Mouse (Mus musculus) embryonic facial prominence, embryonic 11.5 days (tissue): Measurements from ENCODE around the gene Foxe1. TPM values are rescaled to one million over a fixed set of nuclear protein-coding genes. Genes with fewer than 3 reads are reported as not detected.
A peak's percentile ranks its signal among the peaks of the same experiment; 100 is the strongest.

ENCODE experiments used
- ATAC-seq: fragments of 200-750 bp; cut with Nextera tagmentation; replicated peaks from 2 replicates; pipeline ENCODE4 v1.8.0; 2017; ENCODE audit warnings: low read depth; ENCODE audit not compliant: insufficient number of reproducible peaks, low FRiP score, low TSS enrichment
- DNase-seq: peaks from one replicate; pipeline ENCODE4 v3.0.0-alpha.2; 2015; ENCODE audit warnings: low spot score
- H3K27ac ChIP-seq: fragments of 300-500 bp; sonication (generic); replicated peaks from 2 replicates; pipeline ENCODE4 v1.5.1; 2014; ENCODE audit warnings: mild to moderate bottlenecking, low read depth, low read length, control low read depth
- H3K27me3 ChIP-seq: fragments of 300-500 bp; sonication (generic); 2 replicates; pipeline ENCODE4 v1.6.1; 2014; ENCODE audit warnings: mild to moderate bottlenecking, low read length, moderate library complexity, mixed read lengths; ENCODE audit not compliant: control insufficient read depth, insufficient read depth
- H3K36me3 ChIP-seq: fragments of 300-500 bp; sonication (generic); replicated peaks from 2 replicates; pipeline ENCODE4 v1.6.1; 2014; ENCODE audit warnings: low read depth, mild to moderate bottlenecking, low read length, moderate library complexity, mixed read lengths; ENCODE audit not compliant: control insufficient read depth, insufficient read depth
- H3K4me1 ChIP-seq: fragments of 300-500 bp; sonication (generic); 2 replicates; pipeline ENCODE4 v1.6.1; 2014; ENCODE audit warnings: low read length, mixed read lengths; ENCODE audit not compliant: control insufficient read depth, insufficient read depth
- H3K4me2 ChIP-seq: fragments of 300-500 bp; sonication (generic); 2 replicates; pipeline ENCODE4 v1.6.1; 2014; ENCODE audit warnings: low read depth, mild to moderate bottlenecking, control low read depth, low read length, moderate library complexity
- H3K4me3 ChIP-seq: fragments of 300-500 bp; sonication (generic); 2 replicates; pipeline ENCODE4 v1.5.1; 2014; ENCODE audit warnings: low read depth, low read length, control low read depth
- H3K9ac ChIP-seq: fragments of 300-500 bp; sonication (generic); replicated peaks from 2 replicates; pipeline ENCODE4 v1.6.1; 2014; ENCODE audit warnings: mild to moderate bottlenecking, control low read depth, low read length
- H3K9me3 ChIP-seq: fragments of 300-500 bp; sonication (generic); replicated peaks from 2 replicates; pipeline ENCODE4 v1.6.1; 2016; ENCODE audit warnings: mild to moderate bottlenecking, low read length, inconsistent platforms, mixed read lengths; ENCODE audit not compliant: control insufficient read depth
- WGBS: fragments of 180-500 bp; shearing (Covaris S2); extraction: QIAGEN DNeasy Blood & Tissue Kit; methylation state at CpG from one replicate; pipeline ENCODE4 v1.1.7; 2014; 5-methylcytosine and 5-hydroxymethylcytosine counted together
- polyA plus RNA-seq: library from polyadenylated mRNA; unstranded; fragments of >200 nt; fragmentation: Nextera tagmentation; extraction: Ambion mirVana; gene quantifications from 2 replicates; pipeline ENCODE4 v1.2.1, GENCODE M21; 2014

The Foxe1 gene
- polyA plus RNA-seq, 1 experiment from 2014 or later: 1.5 TPM

DNA sequence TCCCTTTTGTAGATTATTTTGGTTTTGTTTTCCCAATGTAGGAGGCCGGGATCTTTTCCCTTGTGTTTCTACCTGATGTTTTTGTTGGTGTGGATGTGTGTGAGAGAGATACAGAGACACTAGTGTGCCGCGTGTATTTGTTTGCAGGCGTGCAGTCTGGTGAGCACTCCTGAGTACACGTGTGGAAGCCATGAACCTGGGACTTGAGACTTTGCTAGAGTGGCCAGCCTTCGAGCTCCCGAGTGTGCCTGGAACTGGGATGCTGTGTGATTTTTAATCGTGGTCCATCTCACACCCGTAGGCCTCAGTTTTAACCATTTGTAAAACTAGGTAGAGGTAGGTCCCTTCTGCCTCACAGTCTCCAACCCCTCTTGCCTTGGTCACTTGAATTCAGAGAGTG lies 5.5 kb downstream of the Foxe1 start:
- Histone ChIP-seq H3K9me3 (no peaks in the 10 kb centered on the region), H3K4me2 (no peak overlapping the region), H3K4me3 (no peak overlapping the region), H3K9ac (no peak overlapping the region), H3K4me1 (peaks cover 2% of the 10 kb centered on the region; the same call in 1 of the 2 replicates), H3K36me3 (no peaks in the 10 kb centered on the region), H3K27ac (no peak overlapping the region), H3K27me3 (peaks cover 51% of the 10 kb centered on the region)
- no peak for DNase-seq
- no peak for ATAC-seq
- WGBS: 24% methylated on average over 9 of the region's 9 CpGs

DNA sequence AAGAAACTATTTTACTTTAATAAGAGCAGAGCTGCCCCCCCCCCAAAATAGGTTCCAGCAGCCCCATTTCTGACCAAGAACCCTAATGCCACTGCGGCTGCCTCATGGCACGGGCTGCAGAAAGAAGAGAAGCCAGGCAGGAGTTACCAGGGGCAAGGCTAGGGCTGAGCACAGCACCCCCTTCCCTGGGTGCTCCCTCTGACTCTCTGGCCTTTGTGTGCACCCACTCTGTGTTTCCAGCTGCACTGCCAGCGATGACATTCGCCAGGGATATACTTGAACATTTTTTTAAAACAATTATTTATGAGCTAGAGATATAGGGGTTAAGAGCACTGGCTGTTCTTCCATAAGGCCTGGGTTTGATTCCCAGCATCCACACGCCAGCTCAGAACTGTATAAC lies 6.1 kb downstream of the Foxe1 start:
- Histone ChIP-seq H3K4me3 (no peak overlapping the region), H3K27ac (no peak overlapping the region), H3K4me2 (no peak overlapping the region), H3K36me3 (no peaks in the 10 kb centered on the region), H3K9ac (no peak overlapping the region), H3K9me3 (no peaks in the 10 kb centered on the region), H3K4me1 (peaks cover 1% of the 10 kb centered on the region; the same call in 1 of the 2 replicates), H3K27me3 (peaks cover 45% of the 10 kb centered on the region)
- no peak for DNase-seq
- ATAC-seq: no peak
- 49% methylated on average over 5 of the region's 5 CpGs for WGBS

DNA sequence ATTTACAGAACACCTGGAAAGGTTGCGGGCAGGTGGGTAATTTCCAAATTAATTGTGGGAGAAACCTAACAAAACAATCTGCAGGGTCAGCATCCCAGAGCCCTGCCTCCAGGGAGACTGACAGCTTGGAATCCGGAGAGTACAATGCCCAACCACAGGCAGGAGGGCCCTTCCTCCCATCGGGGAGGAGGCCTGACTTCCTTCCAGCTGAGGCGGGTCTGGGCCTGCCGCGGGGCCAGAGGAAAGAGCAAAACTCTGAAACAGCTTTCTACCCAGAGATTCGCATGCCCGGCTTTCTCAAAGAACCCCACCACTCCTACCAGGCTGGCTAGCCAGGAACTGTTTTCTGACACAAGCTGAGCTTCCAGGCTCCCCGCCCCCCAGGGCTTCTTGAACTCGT lies 9.6 kb downstream of the Foxe1 start:
- ATAC-seq: no peak
- Histone ChIP-seq H3K4me1 (no peaks in the 10 kb centered on the region), H3K9ac (no peak overlapping the region), H3K4me3 (no peak overlapping the region), H3K36me3 (no peaks in the 10 kb centered on the region), H3K4me2 (no peak overlapping the region), H3K27ac (no peak overlapping the region), H3K27me3 (peaks cover 25% of the 10 kb centered on the region), H3K9me3 (no peaks in the 10 kb centered on the region)
- no peak for DNase-seq
- WGBS: 4% methylated on average over 10 of the region's 10 CpGs

DNA sequence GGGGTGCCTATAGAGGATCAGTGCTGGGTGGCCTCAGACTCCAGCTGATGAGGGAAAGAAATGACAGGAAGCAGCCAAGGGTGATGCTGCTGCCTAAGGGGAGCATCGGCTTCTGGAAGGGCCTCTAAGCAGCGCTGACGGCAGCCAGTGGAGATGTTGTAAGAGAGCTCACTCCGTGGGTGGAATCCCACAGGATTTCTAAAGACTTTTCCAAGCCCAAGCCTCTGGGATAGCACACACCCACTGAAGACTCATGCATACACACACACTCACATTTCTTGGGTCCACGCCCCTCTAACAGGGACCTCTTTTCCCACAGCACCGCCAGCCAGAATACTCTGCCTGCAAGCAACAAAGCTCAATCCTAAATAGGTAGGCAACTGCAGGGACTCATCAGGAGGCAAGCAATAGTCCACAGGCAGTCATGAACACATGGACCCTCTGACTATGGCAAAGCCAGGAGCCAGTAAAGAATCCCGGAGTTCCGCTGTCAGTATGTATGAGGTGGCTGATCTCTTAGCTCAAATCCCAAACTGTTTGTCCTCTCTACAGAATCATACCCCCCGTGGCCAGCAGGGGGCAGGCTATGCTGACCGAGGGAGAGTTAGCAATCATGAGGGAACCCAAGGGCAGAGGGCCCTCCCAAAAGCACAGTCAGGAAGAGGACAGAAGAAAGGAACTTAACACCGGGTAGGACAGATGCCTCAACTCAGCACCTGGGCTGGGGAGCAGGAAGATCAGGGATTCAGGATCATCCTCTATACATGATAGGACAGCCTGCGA lies 13.1 kb downstream of the Foxe1 start:
- WGBS: 39% methylated on average over 12 of the region's 12 CpGs
- no peak for ATAC-seq

DNA sequence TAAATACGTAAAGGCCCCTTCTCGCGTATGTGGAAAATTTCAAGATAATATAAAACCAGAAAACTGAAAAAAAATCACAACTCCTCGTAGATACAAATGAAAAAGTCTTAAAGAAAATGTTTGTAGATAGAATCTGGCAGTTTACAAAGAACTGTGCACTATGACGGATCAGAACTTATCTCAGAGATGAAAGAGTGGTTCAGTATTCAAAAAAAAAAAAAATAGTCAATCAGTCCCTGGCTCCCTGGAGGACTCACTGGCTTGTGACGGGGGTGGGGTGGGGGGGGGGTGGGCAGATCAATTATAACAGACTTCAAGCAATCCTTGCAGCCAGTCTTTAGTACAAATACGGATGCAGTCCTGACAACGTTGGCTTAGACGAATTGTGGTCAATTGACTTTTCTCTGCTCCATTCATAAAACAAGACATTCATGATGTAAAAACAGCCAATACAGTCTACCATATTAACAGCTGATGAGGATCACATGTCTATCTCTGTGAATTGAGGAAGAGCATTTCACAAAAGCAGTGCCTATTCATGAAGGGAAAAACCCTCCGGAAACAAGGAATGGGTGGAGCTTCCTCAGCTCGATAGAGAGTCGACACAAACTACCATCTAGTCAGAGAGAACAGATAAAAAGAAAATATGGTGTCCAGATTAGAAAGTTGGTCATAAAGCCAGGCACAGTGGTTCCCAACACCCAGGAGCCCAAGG lies 16.3 kb downstream of the Foxe1 start:
- H3K4me3 ChIP-seq: no peak overlapping the region
- H3K27me3 ChIP-seq: no peaks in the 10 kb centered on the region
- 78% methylated on average over 12 of the region's 12 CpGs for WGBS
- H3K9ac ChIP-seq: no peak overlapping the region
- ATAC-seq (no peak), DNase-seq (no peak)
- H3K4me2 ChIP-seq: no peak overlapping the region
- no peaks in the 10 kb centered on the region for H3K36me3 ChIP-seq
- no peaks in the 10 kb centered on the region for H3K4me1 ChIP-seq
- no peaks in the 10 kb centered on the region for H3K9me3 ChIP-seq
- no peak overlapping the region for H3K27ac ChIP-seq

More for the DNA sequence above, 13.1 kb downstream of the Foxe1 start:
- Histone ChIP-seq H3K4me3 (no peak overlapping the region), H3K9ac (no peak overlapping the region), H3K9me3 (no peaks in the 10 kb centered on the region), H3K4me1 (no peaks in the 10 kb centered on the region), H3K27ac (no peak overlapping the region), H3K4me2 (no peak overlapping the region), H3K36me3 (no peaks in the 10 kb centered on the region), H3K27me3 (peaks cover 3% of the 10 kb centered on the region; the same call in 1 of the 2 replicates)
- DNase-seq: peak; percentile 71

DNA sequence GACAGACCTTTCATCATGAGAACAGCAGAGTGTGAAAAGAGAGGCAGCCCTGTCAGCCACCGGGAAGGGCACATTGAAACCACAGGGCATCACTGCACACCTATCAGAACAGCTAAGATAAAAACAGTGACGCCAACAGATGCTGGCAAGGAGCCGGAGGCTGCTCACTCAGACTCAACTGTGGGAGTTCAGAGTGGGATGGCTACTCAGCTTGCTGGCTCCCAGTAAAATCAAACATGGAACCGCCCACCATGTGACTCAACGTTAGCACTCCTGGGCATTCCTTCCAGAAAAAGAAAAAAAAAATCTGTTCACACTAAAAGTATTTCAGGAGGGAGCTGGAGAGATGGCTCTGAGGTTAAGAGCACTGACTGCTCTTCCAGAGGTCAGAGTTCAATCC lies 17.8 kb downstream of the Foxe1 start:
- no peaks in the 10 kb centered on the region for H3K9me3 ChIP-seq
- ATAC-seq (no peak), DNase-seq (no peak)
- H3K4me1 ChIP-seq: no peaks in the 10 kb centered on the region
- no peak overlapping the region for H3K27ac ChIP-seq
- H3K27me3 ChIP-seq: peaks cover 2% of the 10 kb centered on the region; the same call in 1 of the 2 replicates
- no peak overlapping the region for H3K9ac ChIP-seq
- WGBS: 71% methylated on average over 5 of the region's 5 CpGs
- no peak overlapping the region for H3K4me3 ChIP-seq
- no peaks in the 10 kb centered on the region for H3K36me3 ChIP-seq
- no peak overlapping the region for H3K4me2 ChIP-seq

DNA sequence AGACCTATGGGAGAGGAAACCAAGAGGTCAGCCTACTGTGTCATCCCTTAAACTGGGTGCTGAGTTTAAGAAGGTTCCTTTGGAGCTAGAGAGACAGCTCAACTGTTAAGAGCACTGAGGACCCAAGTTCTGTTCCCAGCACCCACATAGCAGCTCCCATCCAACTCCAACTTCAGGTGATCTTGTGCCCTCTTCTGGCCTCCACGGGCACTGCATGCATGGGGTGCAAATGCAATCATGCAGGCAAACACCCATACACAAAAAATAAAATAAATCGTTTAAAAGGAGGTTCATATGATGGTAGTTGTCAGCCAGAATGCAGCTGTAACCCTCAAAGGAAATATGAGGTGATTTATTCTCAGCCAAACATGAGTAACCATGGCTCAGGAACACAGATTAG lies 21.0 kb downstream of the Foxe1 start:
- DNase-seq (no peak), ATAC-seq (no peak)
- H3K36me3 ChIP-seq: no peaks in the 10 kb centered on the region
- no peak overlapping the region for H3K27ac ChIP-seq
- no peak overlapping the region for H3K4me3 ChIP-seq
- no peak overlapping the region for H3K4me2 ChIP-seq
- no peak overlapping the region for H3K9ac ChIP-seq
- H3K27me3 ChIP-seq: peaks cover 2% of the 10 kb centered on the region; the same call in 1 of the 2 replicates
- no peaks in the 10 kb centered on the region for H3K9me3 ChIP-seq
- no peaks in the 10 kb centered on the region for H3K4me1 ChIP-seq
- 84% methylated on average over 2 of the region's 2 CpGs for WGBS

DNA sequence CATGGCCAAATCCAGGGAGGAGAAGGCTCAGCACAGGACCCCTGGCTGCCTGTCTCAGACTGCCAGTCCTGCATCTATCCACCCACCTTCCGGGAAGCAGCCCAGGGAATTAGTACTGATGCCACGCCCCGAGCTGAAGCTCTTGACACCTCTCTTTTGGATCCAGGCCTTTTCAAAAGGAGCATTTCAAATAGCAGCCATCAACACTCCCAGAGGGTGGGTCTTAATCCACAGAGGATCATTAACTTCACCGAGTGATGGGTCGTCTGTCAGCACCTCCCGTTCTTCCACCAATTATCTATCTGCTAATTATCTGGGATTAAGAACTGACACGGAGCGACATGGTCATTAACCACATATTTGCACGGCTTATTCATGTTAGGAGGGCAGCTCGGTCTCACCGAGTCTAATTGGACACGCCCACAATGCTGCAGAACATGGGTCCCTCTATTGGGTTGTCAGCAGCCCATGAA lies 24.1 kb downstream of the Foxe1 start:
- H3K27me3 ChIP-seq: peaks cover 2% of the 10 kb centered on the region; the same call in 1 of the 2 replicates
- H3K9me3 ChIP-seq: no peaks in the 10 kb centered on the region
- no peak for DNase-seq
- no peak overlapping the region for H3K4me2 ChIP-seq
- no peaks in the 10 kb centered on the region for H3K36me3 ChIP-seq
- 15% methylated on average over 12 of the region's 12 CpGs for WGBS
- H3K27ac ChIP-seq: no peak overlapping the region
- H3K9ac ChIP-seq: no peak overlapping the region
- no peak overlapping the region for H3K4me3 ChIP-seq
- no peaks in the 10 kb centered on the region for H3K4me1 ChIP-seq
- ATAC-seq: no peak
